Mouse (Mus musculus) olfactory bulb, adult 2 months (tissue): Measurements from ENCODE around the gene Necab3.

Experiments used
- CTCF ChIP-seq: fragments of 200-500 bp; IDR thresholded peaks from 2 replicates; pipeline ENCODE4 v1.5.1; 2012; ENCODE audit warnings: low read depth, mild to moderate bottlenecking, low read length, moderate library complexity; ENCODE audit not compliant: insufficient read depth
- POLR2A ChIP-seq: fragments of 200-500 bp; IDR thresholded peaks from 2 replicates; pipeline ENCODE4 v1.6.1; 2012; ENCODE audit warnings: mild to moderate bottlenecking, low read depth, low read length, moderate library complexity; ENCODE audit not compliant: insufficient read depth

GRCm38 (mm10) chr2:154525285-154525684 lies 33.4 kb downstream of the Necab3 start:
- TF ChIP-seq CTCF (no peak), POLR2A (no peak)
